Mouse (Mus musculus) MEL (cell line): ENCODE data around the gene Btbd1. TPM values are rescaled to one million over a fixed set of nuclear protein-coding genes. Genes with fewer than 3 reads are reported as not detected.
"Not testable (repeated sequence)": the region's sequence is repeated elsewhere in the genome, so short reads cannot be mapped to it uniquely, and the experiment has no call there.

Experiments
- DNase-seq: peaks from one replicate; pipeline ENCODE4 v3.0.0; 2011; ENCODE audit warnings: low read depth, low spot score
- H3K27ac ChIP-seq: 2 replicates; pipeline ENCODE4 v1.5.1; 2012; ENCODE audit warnings: low read depth, mild to moderate bottlenecking, control low read depth, low read length, moderate library complexity; ENCODE audit not compliant: control insufficient read depth
- H3K27me3 ChIP-seq, 2 experiments: fragments of 150-350 bp in 1 of 2; sonication (generic) in 1 of 2; 2 replicates each; pipeline ENCODE4 v1.6.1; 2012; ENCODE audit warnings: low read length in 2 of 2, mild to moderate bottlenecking in 2 of 2, improper control_type of control experiment in 1 of 2, moderate library complexity in 1 of 2; ENCODE audit not compliant: insufficient read depth in 2 of 2, control insufficient read depth in 1 of 2
- H3K36me3 ChIP-seq, 2 experiments: 2 replicates each; pipeline ENCODE4 v1.6.1; 2012 to 2014; ENCODE audit warnings: low read length in 2 of 2, improper control_type of control experiment in 1 of 2, inconsistent platforms in 1 of 2, mild to moderate bottlenecking in 1 of 2; ENCODE audit not compliant: insufficient read depth in 2 of 2, control insufficient read depth in 1 of 2
- H3K4me1 ChIP-seq, 2 experiments: fragments of 150-350 bp in 1 of 2; sonication (generic) in 1 of 2; 2 replicates each; pipeline ENCODE4 v1.6.1; 2012; ENCODE audit warnings: low read length in 2 of 2, improper control_type of control experiment in 1 of 2, mild to moderate bottlenecking in 1 of 2; ENCODE audit not compliant: insufficient read depth in 2 of 2, control insufficient read depth in 1 of 2
- H3K4me3 ChIP-seq, 2 experiments: fragments of 150-350 bp in 1 of 2; sonication (generic) in 1 of 2; 2 replicates each; pipeline ENCODE4 v1.5.1; 2012; ENCODE audit warnings: low read depth in 2 of 2, low read length in 2 of 2, mild to moderate bottlenecking in 2 of 2, moderate library complexity in 2 of 2, control low read depth in 1 of 2, improper control_type of control experiment in 1 of 2; ENCODE audit not compliant: control insufficient read depth in 1 of 2, insufficient read depth in 1 of 2
- H3K79me2 ChIP-seq: 2 replicates; pipeline ENCODE4 v1.6.1; 2012; ENCODE audit warnings: mild to moderate bottlenecking, low read length, moderate library complexity; ENCODE audit not compliant: control insufficient read depth, poor library complexity, insufficient read depth
- H3K9ac ChIP-seq: 2 replicates; pipeline ENCODE4 v1.6.1; 2012; ENCODE audit warnings: low read depth, mild to moderate bottlenecking, control low read depth, low read length, moderate library complexity; ENCODE audit not compliant: control insufficient read depth, poor library complexity, severe bottlenecking
- H3K9me3 ChIP-seq: fragments of 150-350 bp; sonication (generic); replicated peaks from 2 replicates; pipeline ENCODE4 v1.6.1; 2012; ENCODE audit warnings: mild to moderate bottlenecking, low read length, improper control_type of control experiment, moderate library complexity; ENCODE audit not compliant: insufficient read depth
- BHLHE40 ChIP-seq: IDR thresholded peaks from 2 replicates; pipeline ENCODE4 v1.6.1; 2012; ENCODE audit warnings: low read depth, mild to moderate bottlenecking, inconsistent platforms, low read length, improper control_type of control experiment, borderline replicate concordance
- CHD1 ChIP-seq: IDR thresholded peaks from 2 replicates; pipeline ENCODE4 v1.6.1; 2012; ENCODE audit warnings: low read depth, mild to moderate bottlenecking, inconsistent platforms, low read length, improper control_type of control experiment
- ELF1 ChIP-seq: IDR thresholded peaks from 2 replicates; pipeline ENCODE4 v1.6.1; 2014; ENCODE audit warnings: low read depth, mild to moderate bottlenecking, inconsistent platforms, low read length, improper control_type of control experiment, moderate library complexity
- EP300 ChIP-seq, 2 experiments: IDR thresholded peaks; 2 replicates each; pipeline ENCODE4 v1.6.1; 2011; ENCODE audit warnings: improper control_type of control experiment in 2 of 2, low read length in 2 of 2, low read depth in 1 of 2, mild to moderate bottlenecking in 1 of 2
- ETS1 ChIP-seq: IDR thresholded peaks from 2 replicates; pipeline ENCODE4 v1.6.1; 2012; ENCODE audit warnings: low read depth, mild to moderate bottlenecking, inconsistent platforms, low read length, improper control_type of control experiment, moderate library complexity
- GABPA ChIP-seq: IDR thresholded peaks from 2 replicates; pipeline ENCODE4 v1.6.1; 2012; ENCODE audit warnings: low read depth, mild to moderate bottlenecking, inconsistent platforms, low read length, improper control_type of control experiment, moderate library complexity
- JUND ChIP-seq: IDR thresholded peaks from 2 replicates; pipeline ENCODE4 v1.6.1; 2011; ENCODE audit warnings: low read depth, mild to moderate bottlenecking, improper control_type of control experiment, low read length
- MAZ ChIP-seq: IDR thresholded peaks from 2 replicates; pipeline ENCODE4 v1.6.1; 2012; ENCODE audit warnings: low read depth, mild to moderate bottlenecking, inconsistent platforms, low read length, improper control_type of control experiment
- POLR2A ChIP-seq, 2 experiments: IDR thresholded peaks; 2 replicates each; pipeline ENCODE4 v1.6.1; 2011 to 2012; ENCODE audit warnings: low read length in 2 of 2, mild to moderate bottlenecking in 2 of 2, control low read depth in 1 of 2, improper control_type of control experiment in 1 of 2, low read depth in 1 of 2, moderate library complexity in 1 of 2; ENCODE audit not compliant: control insufficient read depth in 1 of 2, insufficient read depth in 1 of 2, poor library complexity in 1 of 2
- POLR2AphosphoS5 ChIP-seq: IDR thresholded peaks from 2 replicates; pipeline ENCODE4 v1.6.1; 2012; ENCODE audit warnings: low read depth, borderline replicate concordance, mild to moderate bottlenecking, inconsistent platforms, low read length, moderate library complexity, mixed read lengths
- RCOR1 ChIP-seq: IDR thresholded peaks from 2 replicates; pipeline ENCODE4 v1.6.1; 2012; ENCODE audit warnings: low read depth, mild to moderate bottlenecking, inconsistent platforms, low read length, improper control_type of control experiment
- SMC3 ChIP-seq: IDR thresholded peaks from 2 replicates; pipeline ENCODE4 v1.6.1; 2011; ENCODE audit warnings: low read depth, low read length, improper control_type of control experiment
- TAL1 ChIP-seq: IDR thresholded peaks from 2 replicates; pipeline ENCODE4 v1.6.1; 2012; ENCODE audit warnings: mild to moderate bottlenecking, inconsistent platforms, low read length, moderate library complexity, mixed read lengths
- TBP ChIP-seq: IDR thresholded peaks from 2 replicates; pipeline ENCODE4 v1.8.0; 2011; ENCODE audit warnings: low read depth, low read length, improper control_type of control experiment
- TCF12 ChIP-seq: IDR thresholded peaks from 2 replicates; pipeline ENCODE4 v1.6.1; 2014; ENCODE audit warnings: low read depth, mild to moderate bottlenecking, inconsistent platforms, low read length, improper control_type of control experiment, moderate library complexity
- USF1 ChIP-seq: IDR thresholded peaks from 2 replicates; pipeline ENCODE4 v1.6.1; 2014; ENCODE audit warnings: low read depth, mild to moderate bottlenecking, inconsistent platforms, low read length, improper control_type of control experiment, moderate library complexity
- ZC3H11A ChIP-seq: IDR thresholded peaks from 2 replicates; pipeline ENCODE4 v1.6.1; 2012; ENCODE audit warnings: low read depth, mild to moderate bottlenecking, inconsistent platforms, low read length, improper control_type of control experiment
- ZMIZ1 ChIP-seq: IDR thresholded peaks from 2 replicates; pipeline ENCODE4 v1.6.1; 2012; ENCODE audit warnings: low read depth, mild to moderate bottlenecking, inconsistent platforms, low read length, improper control_type of control experiment, moderate library complexity
- ZNF384 ChIP-seq: IDR thresholded peaks from 2 replicates; pipeline ENCODE4 v1.6.1; 2012; ENCODE audit warnings: low read depth, mild to moderate bottlenecking, inconsistent platforms, low read length, improper control_type of control experiment
- polyA plus RNA-seq, 2 experiments: library from polyadenylated mRNA; stranded (reverse) in 1 of 2; unstranded in 1 of 2; fragments of >175 nt in 1 of 2; fragments of >200 nt in 1 of 2; gene quantifications; 2 replicates each; pipeline versions ENCODE4 v1.2.1 to v1.2.4; 2012; ENCODE audit warnings: low replicate concordance in 2 of 2, low read depth in 1 of 2; ENCODE audit not compliant: insufficient read length in 2 of 2, insufficient read depth in 1 of 2, missing spikeins in 1 of 2
- total RNA-seq: library from RNA; depleted of rRNA; stranded (reverse); fragments of 300-350 nt; gene quantifications from 2 replicates; pipeline ENCODE4 v1.2.3, GENCODE M21; 2012

Gene Btbd1
- total and polyA plus RNA-seq, 3 experiments: 31.0 to 62.0 TPM; not detected in 1

DNA sequence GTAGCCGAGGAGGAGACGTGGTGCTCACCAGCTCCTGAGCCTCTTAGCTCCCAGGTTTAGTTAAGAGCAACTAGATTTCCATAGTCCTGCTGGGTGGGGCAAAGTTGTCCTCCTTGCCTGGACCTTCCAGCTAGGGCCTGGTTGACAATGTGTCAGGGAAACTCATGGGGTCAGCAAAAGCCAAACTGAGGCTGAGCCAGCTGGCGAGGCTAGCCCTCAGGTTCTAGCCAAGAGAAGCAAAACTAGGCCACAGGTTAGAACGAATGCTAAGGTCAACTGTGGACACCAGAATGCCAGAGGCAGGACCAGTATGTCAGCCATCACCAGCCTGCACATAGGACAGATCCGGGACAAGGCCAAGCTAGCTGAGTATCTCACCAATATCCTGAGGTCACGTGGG is 12.2 kb upstream of the Btbd1 start:
- no peak for DNase-seq
- TF ChIP-seq BHLHE40 (no peak), USF1 (peak; percentile 54; the same call in 1 of the 2 replicates), MAZ (no peak)
- no peaks in the 10 kb centered on the region for H3K79me2 ChIP-seq

GRCm38 (mm10) chr7:81840661-81841181 is 11.5 kb upstream of the Btbd1 start:
- DNase-seq: no peak
- no peak for TF ChIP-seq SMC3
- TF ChIP-seq CHD1: no peak
- Histone ChIP-seq H3K9me3 (no peaks in the 10 kb centered on the region), H3K27ac (no peak overlapping the region), H3K36me3 (no peaks in the 10 kb centered on the region), H3K4me3 (no peak overlapping the region), H3K4me1 (no peaks in the 10 kb centered on the region), H3K9ac (no peak overlapping the region), H3K27me3 (peaks cover 0 to 5% of the 10 kb centered on the region in 2 experiments; a peak in 1 of 4 replicates), H3K79me2 (no peaks in the 10 kb centered on the region)

More for the DNA sequence above, 12.2 kb upstream of the Btbd1 start:
- Histone ChIP-seq H3K27ac (no peak overlapping the region), H3K9me3 (no peaks in the 10 kb centered on the region), H3K36me3 (no peaks in the 10 kb centered on the region), H3K27me3 (peaks cover 0 to 5% of the 10 kb centered on the region in 2 experiments; a peak in 1 of 4 replicates), H3K4me1 (no peaks in the 10 kb centered on the region), H3K9ac (no peak overlapping the region), H3K4me3 (no peak overlapping the region)

DNA sequence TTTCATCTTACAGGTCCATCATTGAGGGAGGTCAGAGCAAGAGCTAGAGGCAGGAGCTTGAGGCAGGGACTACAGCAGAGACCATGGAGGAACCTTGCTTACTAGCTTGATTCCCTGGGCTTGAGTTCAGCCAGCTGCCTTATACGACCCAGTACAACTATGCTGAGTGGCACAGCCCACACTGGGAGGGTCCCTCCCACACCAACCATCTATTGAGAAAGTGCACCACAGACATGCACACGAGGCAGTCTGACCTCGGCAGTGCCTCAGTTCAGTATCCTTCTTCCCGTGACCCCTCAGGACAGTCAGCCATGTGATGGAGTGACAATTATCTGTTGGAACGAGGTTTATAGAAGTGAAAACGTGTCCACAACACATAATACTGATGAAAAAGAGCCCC is 10.5 kb upstream of the Btbd1 start:
- no peak overlapping the region for H3K27ac ChIP-seq
- H3K4me3 ChIP-seq: no peak overlapping the region
- no peak overlapping the region for H3K9ac ChIP-seq
- H3K27me3 ChIP-seq: peaks cover 0 to 5% of the 10 kb centered on the region in 2 experiments; a peak in 1 of 4 replicates
- H3K36me3 ChIP-seq: no peaks in the 10 kb centered on the region
- no peaks in the 10 kb centered on the region for H3K4me1 ChIP-seq
- no peak for DNase-seq
- TF ChIP-seq EP300 (IDR thresholded peaks at IDR 0.05; ENCODE audit: low read depth in 1 of 2, low read length in 2 of 2) (no peak), ETS1 (no peak), CHD1 (no peak), SMC3 (no peak), RCOR1 (no peak), TCF12 (no peak), ZNF384 (no peak), GABPA (no peak), ELF1 (no peak), POLR2AphosphoS5 (no peak), TBP (no peak), JUND (no peak), ZC3H11A (no peak), POLR2A (IDR thresholded peaks at IDR 0.05; ENCODE audit: control insufficient read depth in 1 of 2, insufficient read depth in 1 of 2, low read depth in 1 of 2, low read length in 2 of 2, poor library complexity in 1 of 2) (no peak), ZMIZ1 (no peak), TAL1 (no peak)
- no peaks in the 10 kb centered on the region for H3K9me3 ChIP-seq
- no peaks in the 10 kb centered on the region for H3K79me2 ChIP-seq

- H3K36me3 ChIP-seq, H3K79me2 ChIP-seq, DNase-seq, H3K27ac ChIP-seq, H3K9ac ChIP-seq, H3K4me3 ChIP-seq, H3K27me3 ChIP-seq, H3K9me3 ChIP-seq, H3K4me1 ChIP-seq: not testable (repeated sequence)
These were observed 8.5 kb upstream of the Btbd1 start for GRCm38 (mm10) chr7:81837771-81838170.
